Mouse (Mus musculus) thymus, adult 2 months (tissue): ENCODE data around the gene Olfr370.

Source experiments
- CTCF ChIP-seq: fragments of 200-500 bp; IDR thresholded peaks from 2 replicates; pipeline ENCODE4 v1.5.1; 2012; ENCODE audit warnings: mild to moderate bottlenecking, control low read depth, low read length, moderate library complexity, borderline replicate concordance; ENCODE audit not compliant: control insufficient read depth, poor library complexity, insufficient read depth; ENCODE audit errors: extremely low read depth
- POLR2A ChIP-seq: fragments of 200-500 bp; IDR thresholded peaks from 2 replicates; pipeline ENCODE4 v1.6.1; 2012; ENCODE audit warnings: mild to moderate bottlenecking, low read length, control low read depth, moderate library complexity; ENCODE audit not compliant: control insufficient read depth, poor library complexity, insufficient read depth; ENCODE audit errors: extremely low read depth

DNA sequence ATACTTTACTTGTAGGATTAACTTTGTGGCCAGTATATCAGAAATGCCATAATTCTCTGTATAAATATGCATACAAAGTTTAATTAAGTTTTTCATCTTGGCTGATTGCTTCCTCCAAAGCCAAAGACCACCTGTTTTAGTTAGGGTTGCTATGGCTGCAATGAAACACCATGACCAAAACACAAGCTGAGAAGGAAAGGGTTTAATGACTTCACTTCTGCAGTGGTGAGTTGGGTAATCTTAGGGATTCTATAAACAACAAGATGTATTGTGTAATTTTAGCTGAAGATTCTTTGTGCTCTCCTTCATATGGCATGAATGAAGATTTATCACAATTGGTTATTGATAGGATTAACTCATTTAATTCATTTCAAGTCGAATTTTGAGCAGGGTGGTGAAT lies 14.3 kb upstream of the Olfr370 start:
- TF ChIP-seq POLR2A: no peak
- no peak for TF ChIP-seq CTCF
